Mouse (Mus musculus) hindbrain, embryonic 11.5 days (tissue): ENCODE data around the gene Mup6. TPM values are rescaled to one million over a fixed set of nuclear protein-coding genes. Genes with fewer than 3 reads are reported as not detected.
A peak's percentile ranks its signal among the peaks of the same experiment; 100 is the strongest.

Experiments used
- ATAC-seq: fragments of 200-750 bp; cut with Nextera tagmentation; 2 replicates; pipeline ENCODE4 v1.8.0; 2017; ENCODE audit warnings: mild to moderate bottlenecking, moderate TSS enrichment, moderate library complexity; ENCODE audit not compliant: low FRiP score
- DNase-seq: peaks from one replicate; pipeline ENCODE4 v3.0.0-alpha.2; 2015; ENCODE audit warnings: low spot score
- H3K27ac ChIP-seq: fragments of 300-500 bp; sonication (generic); 2 replicates; pipeline ENCODE4 v1.5.1; 2014; ENCODE audit warnings: mild to moderate bottlenecking, low read depth, low read length
- H3K27me3 ChIP-seq: fragments of 300-500 bp; sonication (generic); 2 replicates; pipeline ENCODE4 v1.6.1; 2014; ENCODE audit warnings: mild to moderate bottlenecking, low read length, moderate library complexity, mixed read lengths; ENCODE audit not compliant: control insufficient read depth, insufficient read depth
- H3K36me3 ChIP-seq: fragments of 300-500 bp; sonication (generic); 2 replicates; pipeline ENCODE4 v1.6.1; 2014; ENCODE audit warnings: mild to moderate bottlenecking, low read length, moderate library complexity, mixed read lengths; ENCODE audit not compliant: control insufficient read depth, insufficient read depth
- H3K4me1 ChIP-seq: fragments of 300-500 bp; sonication (generic); replicated peaks from 2 replicates; pipeline ENCODE4 v1.6.1; 2014; ENCODE audit warnings: low read length, mixed read lengths; ENCODE audit not compliant: control insufficient read depth, insufficient read depth
- H3K4me2 ChIP-seq: fragments of 300-500 bp; sonication (generic); replicated peaks from 2 replicates; pipeline ENCODE4 v1.6.1; 2014; ENCODE audit warnings: mild to moderate bottlenecking, low read depth, low read length
- H3K4me3 ChIP-seq: fragments of 300-500 bp; sonication (generic); 2 replicates; pipeline ENCODE4 v1.5.1; 2014; ENCODE audit warnings: low read depth, low read length
- H3K9ac ChIP-seq: fragments of 300-500 bp; sonication (generic); 2 replicates; pipeline ENCODE4 v1.6.1; 2014; ENCODE audit warnings: low read depth, low read length
- H3K9me3 ChIP-seq: fragments of 300-500 bp; sonication (generic); 2 replicates; pipeline ENCODE4 v1.6.1; 2016; ENCODE audit warnings: low read length; ENCODE audit not compliant: control insufficient read depth
- WGBS: fragments of 180-500 bp; shearing (Covaris S2); extraction: QIAGEN DNeasy Blood & Tissue Kit; methylation state at CpG from one replicate; pipeline ENCODE4 v1.1.7; 2014; 5-methylcytosine and 5-hydroxymethylcytosine counted together
- polyA plus RNA-seq: library from polyadenylated mRNA; unstranded; fragments of >200 nt; fragmentation: Nextera tagmentation; extraction: Ambion mirVana; gene quantifications from 2 replicates; pipeline ENCODE4 v1.2.1, GENCODE M21; 2014

Mup6 gene
- not detected in 2 replicates for polyA plus RNA-seq

DNA sequence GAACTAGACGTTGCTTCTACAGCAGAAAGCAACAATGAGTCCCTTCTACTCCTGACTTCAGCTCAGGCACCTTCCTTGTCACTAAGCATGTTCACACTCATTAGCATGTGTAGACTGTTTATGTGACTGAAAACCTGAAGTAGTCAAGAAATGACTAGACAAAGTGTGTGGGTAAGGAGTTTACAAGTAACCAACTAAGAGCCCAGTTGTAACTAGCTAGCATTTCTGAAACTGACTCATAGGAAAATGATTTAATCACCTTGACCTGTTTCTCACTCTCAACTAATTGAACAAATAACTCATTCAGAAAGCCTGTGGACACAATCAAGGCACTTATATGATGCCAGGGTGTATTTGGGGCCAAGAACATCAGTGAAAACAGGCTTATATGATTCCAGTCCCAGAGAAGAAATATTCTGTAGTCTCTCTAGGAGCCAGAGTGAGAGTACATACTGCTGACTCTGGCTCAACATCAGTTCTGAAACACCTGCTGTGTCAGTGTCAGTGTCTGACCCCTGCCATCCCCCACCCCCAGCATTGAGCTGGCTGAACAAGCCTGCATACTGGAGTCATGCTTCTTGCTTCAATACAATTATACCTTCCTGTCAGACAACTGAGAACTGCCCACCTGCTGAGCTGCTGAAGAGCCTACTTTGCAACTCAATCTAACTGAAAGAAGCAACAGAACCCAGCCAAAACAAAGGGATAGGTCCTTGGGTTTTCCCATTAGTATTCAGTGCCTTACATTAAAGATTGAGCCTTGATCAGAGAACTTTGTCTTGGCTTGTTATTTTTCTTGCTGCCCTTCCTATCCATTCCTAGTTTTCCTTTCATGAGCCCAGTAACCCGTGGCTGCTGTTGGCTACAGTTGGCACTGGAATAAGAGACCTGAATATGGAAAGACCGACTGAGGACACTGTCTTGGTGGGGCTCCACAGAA, at the start of gene Mup6:
Gene Mup6, plus strand, starts transcription at position 890 of the 940 bp plus-strand sequence.
- Histone ChIP-seq H3K27ac (no peak within 1 kb of the TSS), H3K27me3 (no peaks in the 10 kb centered on the region), H3K9me3 (no peaks in the 10 kb centered on the region), H3K4me3 (no peak within 1 kb of the TSS), H3K9ac (no peak within 1 kb of the TSS), H3K36me3 (no peaks in the 10 kb centered on the region), H3K4me2 (no peak within 1 kb of the TSS), H3K4me1 (no peaks in the 10 kb centered on the region)
- peak; percentile 1 for DNase-seq
- 28% methylated on average over 3 of the region's 3 CpGs for WGBS
- no peak for ATAC-seq

DNA sequence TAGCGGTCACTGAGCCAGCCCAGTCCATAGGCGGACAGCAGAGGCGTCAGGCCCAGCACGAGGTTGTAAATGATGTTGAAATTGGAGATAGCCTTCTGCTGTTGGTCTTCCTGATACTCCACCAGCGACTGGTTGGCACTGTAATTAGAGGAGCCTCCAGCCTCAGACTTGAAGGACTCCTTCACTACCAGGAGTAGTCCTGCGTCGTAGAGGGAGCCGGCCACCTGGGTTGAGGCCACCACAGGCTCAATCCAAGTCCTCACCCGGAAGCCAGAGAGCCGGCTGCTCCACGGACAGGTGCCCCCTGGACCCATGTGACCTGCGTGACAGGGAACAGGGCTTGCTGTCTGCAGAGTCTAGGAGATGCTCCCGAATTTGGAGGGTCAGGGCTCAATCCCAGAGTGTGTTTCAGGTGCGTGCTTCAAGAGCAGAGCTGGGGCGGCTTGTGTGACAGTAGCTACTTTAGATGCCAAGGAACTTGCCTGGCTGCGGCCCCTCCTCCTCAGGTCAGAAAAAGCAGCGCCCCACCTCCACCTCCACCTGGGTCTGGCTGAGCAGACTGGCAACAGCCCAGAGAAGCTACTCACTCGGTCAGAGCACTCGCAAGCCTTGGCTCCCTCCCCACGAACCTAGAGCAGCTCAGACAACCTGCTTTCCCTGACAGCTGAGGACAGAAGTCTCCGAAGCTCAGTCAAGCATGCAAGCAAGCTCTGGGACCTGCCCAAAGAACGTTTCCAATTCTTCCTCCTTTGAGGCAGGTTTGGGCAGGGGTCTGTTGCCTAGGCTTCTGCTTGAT, 49.3 kb upstream of the Mup6 start, which contains the start of gene Slc46a2:
Gene Slc46a2, minus strand, starts transcription at position 449 of the 796 bp plus-strand sequence.
- 0 out of 2 replicates have a peak within 1 kb of the TSS, but pooled peaks have one; percentile 14 for H3K4me2 ChIP-seq
- H3K9ac ChIP-seq: no peak within 1 kb of the TSS
- H3K4me3 ChIP-seq: no peak within 1 kb of the TSS
- no peaks in the 10 kb centered on the region for H3K9me3 ChIP-seq
- H3K27ac ChIP-seq: no peak within 1 kb of the TSS
- H3K36me3 ChIP-seq: no peaks in the 10 kb centered on the region
- DNase-seq (no peak), ATAC-seq (no peak)
- WGBS: 15% methylated on average over 22 of the region's 22 CpGs
- H3K27me3 ChIP-seq: peaks cover 6% of the 10 kb centered on the region
- H3K4me1 ChIP-seq: no peaks in the 10 kb centered on the region

DNA sequence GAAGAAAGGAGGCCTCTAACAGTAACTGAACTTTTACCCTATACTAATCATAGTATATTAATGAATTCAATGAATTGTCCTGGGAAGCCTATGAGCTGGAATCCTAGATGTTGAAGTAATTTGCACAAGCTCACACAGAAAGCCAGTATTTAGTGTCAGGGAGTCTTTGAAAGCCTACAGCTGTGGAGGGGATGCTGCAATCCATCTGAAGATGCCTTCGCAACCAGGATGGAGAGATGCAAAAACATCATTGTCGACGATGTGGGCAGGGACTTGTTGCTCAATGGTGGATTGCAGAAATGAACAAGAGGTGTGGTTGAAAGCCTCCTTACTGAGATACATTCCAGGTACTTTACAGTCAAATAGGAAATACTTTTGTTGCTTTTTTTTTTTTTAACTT, 46.1 kb upstream of the Mup6 start:
- no peak for ATAC-seq
- Histone ChIP-seq H3K27ac (no peak overlapping the region), H3K4me2 (no peak overlapping the region), H3K4me3 (no peak overlapping the region), H3K4me1 (no peaks in the 10 kb centered on the region), H3K27me3 (peaks cover 6% of the 10 kb centered on the region), H3K36me3 (no peaks in the 10 kb centered on the region), H3K9ac (no peak overlapping the region), H3K9me3 (no peaks in the 10 kb centered on the region)
- DNase-seq: no peak
- WGBS: 95% methylated on average over 3 of the region's 3 CpGs

DNA sequence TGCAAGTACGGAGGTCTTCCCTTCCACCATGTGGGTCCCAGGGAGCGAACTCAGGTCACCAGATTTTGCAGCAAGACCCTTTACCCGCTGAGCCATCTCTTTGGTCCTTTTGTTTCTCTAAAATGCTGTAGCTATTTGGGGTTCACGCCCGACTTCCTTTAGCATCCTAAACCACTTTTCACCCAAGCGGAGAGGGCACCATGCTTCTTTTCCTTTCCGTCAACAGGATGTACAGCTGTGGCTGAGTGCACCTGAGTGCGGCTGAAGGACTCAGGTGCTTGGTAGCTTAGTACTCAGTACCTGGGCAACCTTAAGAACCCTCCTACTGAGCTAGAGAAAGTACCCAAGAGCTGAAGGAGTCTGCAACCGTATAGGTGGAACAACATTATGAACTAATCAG, 39.0 kb upstream of the Mup6 start:
- no peaks in the 10 kb centered on the region for H3K36me3 ChIP-seq
- H3K27me3 ChIP-seq: no peaks in the 10 kb centered on the region
- WGBS: 82% methylated on average over 9 of the region's 9 CpGs
- no peaks in the 10 kb centered on the region for H3K9me3 ChIP-seq
- H3K4me3 ChIP-seq: no peak overlapping the region
- no peaks in the 10 kb centered on the region; the same call in 1 of the 2 replicates for H3K4me1 ChIP-seq
- ATAC-seq (no peak), DNase-seq (no peak)
- H3K27ac ChIP-seq: no peak overlapping the region
- H3K9ac ChIP-seq: no peak overlapping the region
- no peak overlapping the region for H3K4me2 ChIP-seq

DNA sequence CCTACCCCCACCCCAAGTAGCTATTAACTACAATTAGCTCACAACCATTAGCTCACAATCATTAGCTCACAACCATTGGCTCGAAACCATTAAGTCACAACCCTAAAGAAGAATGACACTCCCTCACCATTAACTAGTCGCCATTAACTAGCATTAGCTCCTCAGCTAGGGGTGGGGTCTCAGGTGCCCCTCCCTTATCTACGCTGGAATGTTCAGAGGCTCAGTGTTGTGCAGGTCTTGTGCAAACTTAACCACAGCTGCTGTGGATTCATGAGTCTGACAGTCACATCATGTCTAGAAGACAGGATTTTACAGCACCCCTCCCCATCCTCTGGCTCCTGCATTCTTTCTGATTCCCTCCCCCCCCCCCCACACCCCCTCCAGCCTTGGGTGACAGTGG, 36.4 kb upstream of the Mup6 start:
- DNase-seq: no peak
- Histone ChIP-seq H3K27me3 (no peaks in the 10 kb centered on the region), H3K9me3 (no peaks in the 10 kb centered on the region), H3K9ac (no peak overlapping the region), H3K4me3 (no peak overlapping the region), H3K36me3 (no peaks in the 10 kb centered on the region), H3K27ac (no peak overlapping the region), H3K4me1 (no peaks in the 10 kb centered on the region; the same call in 1 of the 2 replicates), H3K4me2 (no peak overlapping the region)
- WGBS: 84% methylated on average over 3 of the region's 3 CpGs
- ATAC-seq: no peak

DNA sequence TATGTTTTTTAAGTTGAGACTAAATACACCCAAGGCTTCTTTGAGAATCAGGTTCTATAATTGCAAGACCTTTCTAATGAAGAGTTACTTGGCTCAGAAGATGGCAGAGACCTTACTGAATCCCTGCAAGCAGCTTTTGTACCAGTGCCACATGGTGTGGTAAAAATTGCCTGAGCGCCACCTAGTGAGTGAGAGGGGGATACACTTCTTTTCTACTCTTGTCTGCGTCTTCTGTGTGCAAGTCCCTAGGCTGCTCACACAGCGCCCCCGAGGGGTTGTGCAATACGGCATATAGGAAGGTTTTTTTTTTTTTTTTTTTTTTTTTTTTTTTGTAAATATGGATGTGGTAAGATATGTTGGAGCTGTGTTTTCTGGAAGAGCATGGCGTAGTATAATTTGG, 35.7 kb upstream of the Mup6 start:
- Histone ChIP-seq H3K36me3 (no peaks in the 10 kb centered on the region), H3K27me3 (no peaks in the 10 kb centered on the region), H3K9me3 (no peaks in the 10 kb centered on the region), H3K9ac (no peak overlapping the region), H3K4me2 (no peak overlapping the region), H3K27ac (no peak overlapping the region), H3K4me3 (no peak overlapping the region), H3K4me1 (no peaks in the 10 kb centered on the region; the same call in 1 of the 2 replicates)
- WGBS: 26% methylated on average over 6 of the region's 6 CpGs
- peak; percentile 69 for DNase-seq
- peak; percentile 62; the same call in 1 of the 2 replicates for ATAC-seq

DNA sequence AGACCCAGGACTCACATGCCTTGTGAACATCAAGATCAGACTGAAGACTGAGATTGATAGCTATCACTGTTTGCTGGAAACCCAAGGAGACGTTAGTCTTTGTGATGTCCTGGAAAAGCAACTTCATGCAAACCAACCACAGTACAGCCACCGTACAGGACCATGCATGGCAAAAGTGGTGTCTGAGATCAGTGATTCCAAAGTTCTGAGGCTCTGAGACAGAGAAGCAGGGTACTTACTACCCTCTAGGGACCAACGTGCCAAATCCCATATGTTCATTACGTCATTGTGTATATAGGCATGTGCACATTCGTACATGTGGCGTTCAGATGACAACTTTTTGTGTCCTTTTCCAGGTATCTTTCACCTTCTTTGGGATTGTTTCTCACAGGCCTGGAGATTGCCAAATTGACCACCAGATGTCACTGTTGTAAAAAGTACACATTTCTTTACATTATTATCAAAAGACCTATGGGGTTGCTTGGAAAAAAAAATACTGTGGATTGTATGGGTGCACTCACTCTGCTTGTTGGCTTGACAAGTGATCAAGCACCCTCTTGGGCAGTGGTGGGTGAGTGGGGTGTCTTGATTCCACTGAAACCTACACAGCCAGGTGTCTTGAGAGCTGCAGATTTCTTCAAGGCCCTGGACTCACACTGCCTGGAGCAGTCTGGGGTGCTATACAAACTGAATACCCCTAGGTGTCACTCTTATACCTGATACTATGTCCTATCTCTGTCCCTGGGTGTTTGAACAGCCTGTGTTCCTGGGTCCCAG, 31.4 kb upstream of the Mup6 start:
- no peaks in the 10 kb centered on the region for H3K4me1 ChIP-seq
- no peaks in the 10 kb centered on the region for H3K36me3 ChIP-seq
- H3K9me3 ChIP-seq: no peaks in the 10 kb centered on the region
- no peak overlapping the region for H3K4me3 ChIP-seq
- H3K27me3 ChIP-seq: no peaks in the 10 kb centered on the region
- DNase-seq: peak; percentile 38
- peak; percentile 84 for ATAC-seq
- H3K27ac ChIP-seq: no peak overlapping the region
- H3K4me2 ChIP-seq: no peak overlapping the region
- WGBS: 61% methylated on average over 6 of the region's 6 CpGs
- no peak overlapping the region for H3K9ac ChIP-seq

DNA sequence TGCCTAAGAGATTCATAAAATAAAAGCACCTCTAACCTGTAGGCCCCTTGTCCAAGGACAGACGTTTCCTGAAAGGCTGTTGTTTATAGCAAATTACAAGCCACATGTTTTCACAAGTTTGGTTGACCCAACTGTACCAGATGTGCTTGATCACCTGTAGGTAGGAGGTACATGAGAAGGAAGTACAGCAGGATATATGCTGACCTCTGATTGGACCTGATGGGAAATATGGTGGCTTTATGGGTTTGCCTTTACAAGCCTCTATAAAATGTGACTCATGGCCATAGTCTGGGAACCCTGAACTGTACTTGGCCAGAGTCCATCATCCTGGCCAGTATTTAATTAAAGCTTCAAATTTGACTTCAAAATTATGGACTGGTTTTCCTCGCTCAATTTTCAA, 26.6 kb upstream of the Mup6 start:
- H3K9ac ChIP-seq: no peak overlapping the region
- DNase-seq (no peak), ATAC-seq (no peak)
- no peak overlapping the region for H3K4me3 ChIP-seq
- no peaks in the 10 kb centered on the region for H3K9me3 ChIP-seq
- no peaks in the 10 kb centered on the region for H3K36me3 ChIP-seq
- no peak overlapping the region for H3K4me2 ChIP-seq
- H3K27ac ChIP-seq: no peak overlapping the region
- no peaks in the 10 kb centered on the region for H3K27me3 ChIP-seq
- 84% methylated on average over 2 of the region's 2 CpGs for WGBS
- no peaks in the 10 kb centered on the region for H3K4me1 ChIP-seq
